Mouse (Mus musculus) bone marrow macrophage, adult 2 months (primary cell): Measurements from ENCODE around the gene Nlgn1.

Experiments
- CTCF ChIP-seq: IDR thresholded peaks from 2 replicates; pipeline ENCODE4 v1.5.1; 2012; ENCODE audit warnings: low read depth, mild to moderate bottlenecking, low read length, moderate library complexity
- POLR2A ChIP-seq: IDR thresholded peaks from 2 replicates; pipeline ENCODE4 v1.6.1; 2012; ENCODE audit warnings: mild to moderate bottlenecking, low read depth, low read length, borderline replicate concordance

DNA sequence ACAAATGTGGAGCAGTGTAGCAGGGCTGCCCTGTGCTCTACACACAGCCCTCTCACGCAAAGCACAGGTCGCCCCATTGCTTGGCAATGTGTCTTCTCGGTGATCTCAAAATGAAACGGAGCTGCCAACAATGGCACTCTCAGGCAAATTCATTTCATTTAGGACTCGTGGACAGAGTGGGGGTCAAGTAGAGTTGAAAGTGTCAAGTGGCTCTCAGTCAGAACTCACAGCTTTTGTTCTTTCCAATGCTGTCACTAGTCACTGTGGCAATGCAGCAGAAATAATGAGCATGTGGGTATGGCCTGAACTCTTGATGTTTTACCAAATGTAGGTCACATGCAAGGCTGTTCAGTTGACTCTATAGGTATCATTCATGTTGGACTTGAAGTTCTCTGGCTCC is 756.7 kb downstream of the Nlgn1 start:
- TF ChIP-seq POLR2A = no peak
- no peak for TF ChIP-seq CTCF
